Mouse (Mus musculus): ENCODE results near the gene Klk13. TPM values are rescaled to one million over a fixed set of nuclear protein-coding genes. Genes with fewer than 3 reads are reported as not detected.
"Not testable (repeated sequence)": the region's sequence is repeated elsewhere in the genome, so short reads cannot be mapped to it uniquely, and the experiment has no call there.

The Klk13 gene
- total RNA-seq (2021) = not detected
- long read RNA-seq, experiment 1, partial matches to known transcripts = 0 of 1 reads
- long read RNA-seq, experiment 1, other reads (novel, unspliced or antisense) = 1 of 1 reads
- long read RNA-seq, experiment 2 = 0 reads

GRCm38 (mm10) chr7:43712267-43712666 is at the start of gene Klk13:
TSS of gene Klk13 (plus strand) at chr7:43712567.
- no peak for DNase-seq (ENCODE audit: low spot score in 2 of 2)

GRCm38 (mm10) chr7:43662804-43663203 is 49.6 kb upstream of the Klk13 start:
- DNase-seq (ENCODE audit: low spot score in 2 of 2) = no peak

- not testable (repeated sequence) for DNase-seq (ENCODE audit: low spot score in 2 of 2)
Observed at GRCm38 (mm10) chr7:43667221-43667620, 45.1 kb upstream of the Klk13 start.

GRCm38 (mm10) chr7:43668582-43668981 is 43.8 kb upstream of the Klk13 start:
- DNase-seq (ENCODE audit: low spot score in 2 of 2) = no peak

- DNase-seq (ENCODE audit: low spot score in 2 of 2) = no peak
Observed at GRCm38 (mm10) chr7:43671064-43671808, 41.1 kb upstream of the Klk13 start.

- peak; percentile 75 to 91 for DNase-seq (ENCODE audit: low spot score in 2 of 2)
Observed at GRCm38 (mm10) chr7:43671809-43672580, 40.4 kb upstream of the Klk13 start, which contains the start of gene Ctu1. TSS of gene Ctu1 (plus strand) at chr7:43672016.

- no peak for DNase-seq (ENCODE audit: low spot score in 2 of 2)
Observed at GRCm38 (mm10) chr7:43672581-43673260, 39.6 kb upstream of the Klk13 start.

- no peak for DNase-seq (ENCODE audit: low spot score in 2 of 2)
Observed at GRCm38 (mm10) chr7:43675091-43675490, 37.3 kb upstream of the Klk13 start.

- DNase-seq (ENCODE audit: low spot score in 2 of 2) = no peak
Observed at GRCm38 (mm10) chr7:43678517-43678916, 33.9 kb upstream of the Klk13 start.

GRCm38 (mm10) chr7:43680960-43681359 is 31.4 kb upstream of the Klk13 start:
- DNase-seq (ENCODE audit: low spot score in 2 of 2) = peak in 1 of 2 experiments; percentile 57

- DNase-seq (ENCODE audit: low spot score in 2 of 2) = not testable (repeated sequence)
Observed at GRCm38 (mm10) chr7:43682511-43682910, 29.9 kb upstream of the Klk13 start.

- DNase-seq (ENCODE audit: low spot score in 2 of 2) = no peak
Observed at GRCm38 (mm10) chr7:43685088-43685487, 27.3 kb upstream of the Klk13 start.

- DNase-seq (ENCODE audit: low spot score in 2 of 2) = no peak
Observed at GRCm38 (mm10) chr7:43690118-43690517, 22.2 kb upstream of the Klk13 start, which contains the start of gene Klk14. TSS of gene Klk14 (plus strand) at chr7:43690418.

GRCm38 (mm10) chr7:43710031-43710430 is 2.3 kb upstream of the Klk13 start:
- DNase-seq (ENCODE audit: low spot score in 2 of 2) = no peak

GRCm38 (mm10) chr7:43712917-43713316 is 550 bp downstream of the Klk13 start:
- DNase-seq (ENCODE audit: low spot score in 2 of 2) = no peak

- no peak for DNase-seq (ENCODE audit: low spot score in 2 of 2)
Observed at GRCm38 (mm10) chr7:43713741-43714351, 1.5 kb downstream of the Klk13 start.

GRCm38 (mm10) chr7:43747788-43748187 is 35.4 kb downstream of the Klk13 start:
- DNase-seq (ENCODE audit: low spot score in 2 of 2) = no peak

- no peak for DNase-seq (ENCODE audit: low spot score in 2 of 2)
Observed at GRCm38 (mm10) chr7:43752806-43753205, 40.4 kb downstream of the Klk13 start.

- peak in 1 of 2 experiments; percentile 4 for DNase-seq (ENCODE audit: low spot score in 2 of 2)
Observed at GRCm38 (mm10) chr7:43766484-43766883, 54.1 kb downstream of the Klk13 start.

GRCm38 (mm10) chr7:43768597-43768996 is 56.2 kb downstream of the Klk13 start, which contains the start of gene Klk12:
TSS of gene Klk12 (plus strand) at chr7:43768897.
- peak in 1 of 2 experiments; percentile 5 for DNase-seq (ENCODE audit: low spot score in 2 of 2)

GRCm38 (mm10) chr7:43769636-43770035 is 57.3 kb downstream of the Klk13 start:
- peak in 1 of 2 experiments; percentile 2 for DNase-seq (ENCODE audit: low spot score in 2 of 2)

All from gastrocnemius, postnatal 4 days (tissue).